Mouse (Mus musculus): Measurements from ENCODE around the gene Zbtb17.

DNA sequence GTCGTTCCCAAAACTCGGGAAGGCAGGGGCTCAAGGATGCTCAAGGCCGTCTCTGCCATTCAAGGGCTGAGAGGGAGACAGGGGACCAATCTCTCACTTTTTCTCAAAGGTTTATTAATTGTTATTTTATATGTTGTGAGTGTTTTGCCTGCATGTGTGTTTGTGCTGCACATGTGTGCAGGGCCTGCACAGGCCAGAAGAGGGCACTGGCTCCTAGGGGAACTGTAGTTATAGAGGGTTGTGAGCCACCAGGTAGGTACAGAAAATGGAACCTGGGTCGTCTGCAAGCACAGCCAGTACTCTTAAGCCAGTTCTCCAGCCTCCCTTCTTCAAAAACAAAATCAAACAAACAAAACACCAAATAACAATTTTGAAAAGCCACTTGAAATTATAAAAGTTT is 44.2 kb downstream of the Zbtb17 start:
- TF ChIP-seq CTCF (IDR thresholded peaks at IDR 0.05; ENCODE audit: insufficient read depth, low read depth, low read length) (no peak), POLR2A (IDR thresholded peaks at IDR 0.05; ENCODE audit: insufficient read depth, low read depth, low read length) (no peak)

Data from olfactory bulb, adult 2 months (tissue).